Mouse (Mus musculus): ENCODE measurements around the gene Proser1.

DNA sequence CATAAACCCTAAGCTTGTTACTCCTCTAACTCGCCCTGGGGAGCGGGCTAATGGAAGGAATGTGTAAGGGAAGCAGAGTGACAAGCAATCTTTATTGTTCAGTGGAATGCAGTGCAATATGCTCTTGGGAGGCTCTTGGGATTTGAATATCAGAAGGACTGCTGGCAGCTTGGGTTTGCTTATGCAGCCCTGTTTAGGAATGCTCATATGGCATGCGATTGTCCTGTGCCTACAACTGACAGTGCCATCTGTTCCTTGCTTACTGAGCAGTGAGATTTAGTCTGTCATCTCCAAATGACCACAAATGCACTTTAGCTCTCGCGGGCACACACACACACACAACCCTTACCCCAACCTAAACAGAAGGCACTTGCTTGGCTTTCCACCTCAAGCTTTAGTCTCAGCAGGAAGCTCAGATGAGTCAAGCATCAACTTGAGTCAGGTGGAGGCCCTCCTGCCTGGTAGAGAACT, 47.4 kb upstream of the Proser1 start:
- TF ChIP-seq POLR2A (IDR thresholded peaks at IDR 0.05; ENCODE audit: low read depth, low read length) (no peak), CTCF (IDR thresholded peaks at IDR 0.05; ENCODE audit: extremely low read depth, insufficient read length, insufficient replicate concordance, low read depth, low read length) (no peak)
